Mouse (Mus musculus) thymus, postnatal 4 days (tissue): ENCODE results near the gene Ppfia3.
"Not testable (repeated sequence)": the region's sequence is repeated elsewhere in the genome, so short reads cannot be mapped to it uniquely, and the experiment has no call there.

Experiments
- DNase-seq: peaks from one replicate; pipeline ENCODE4 v3.0.0; 2021

The Ppfia3 gene

DNA sequence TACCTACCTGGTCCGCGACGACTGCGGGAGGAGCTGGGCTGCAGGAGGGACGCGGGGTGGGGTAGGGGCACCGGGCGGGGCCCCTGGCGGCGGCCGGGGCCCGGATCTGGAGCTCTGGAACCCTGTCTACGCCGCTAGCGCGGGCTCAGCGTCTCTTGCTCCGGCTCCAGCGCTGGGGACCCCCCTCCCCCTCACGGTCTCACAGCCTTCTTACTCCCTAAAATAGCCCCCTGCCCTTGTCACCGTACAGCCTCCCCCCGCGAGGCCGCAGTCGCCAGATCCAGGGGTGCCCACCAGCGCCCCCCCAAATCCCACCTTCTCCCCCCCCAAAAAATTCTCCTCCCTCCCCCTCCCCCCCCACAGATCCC is at the start of gene Ppfia3:
Gene Ppfia3 (minus strand): TSS at position 368 of the 368 bp plus-strand sequence.
- DNase-seq, result no peak

GRCm38 (mm10) chr7:45415636-45416035 is 48.8 kb upstream of the Ppfia3 start:
- DNase-seq, result peak; percentile 42

DNA sequence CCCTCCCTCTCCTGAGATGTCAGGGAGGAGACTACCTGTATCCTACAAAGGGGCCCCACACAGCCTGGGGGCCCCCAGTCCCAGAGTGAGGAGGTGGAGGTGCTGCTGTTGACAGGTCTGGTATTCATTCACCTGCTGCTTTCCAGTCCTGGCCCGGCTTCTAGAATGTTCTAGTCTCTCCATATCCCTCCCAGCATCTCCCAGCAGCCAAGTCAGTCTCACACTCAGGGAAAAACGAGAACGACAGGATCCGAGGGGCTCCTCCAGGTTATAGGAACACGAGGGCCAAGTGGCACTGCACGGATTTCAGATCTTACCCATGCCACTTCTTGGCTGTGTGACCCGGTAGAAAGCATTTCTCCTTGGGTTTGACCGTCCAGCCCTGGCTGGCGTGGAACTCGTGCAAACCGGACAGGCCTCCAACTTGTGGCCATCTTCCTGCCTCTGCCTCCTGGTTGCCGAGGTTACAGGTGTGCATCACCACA is 48.0 kb upstream of the Ppfia3 start:
- DNase-seq, result no peak

DNA sequence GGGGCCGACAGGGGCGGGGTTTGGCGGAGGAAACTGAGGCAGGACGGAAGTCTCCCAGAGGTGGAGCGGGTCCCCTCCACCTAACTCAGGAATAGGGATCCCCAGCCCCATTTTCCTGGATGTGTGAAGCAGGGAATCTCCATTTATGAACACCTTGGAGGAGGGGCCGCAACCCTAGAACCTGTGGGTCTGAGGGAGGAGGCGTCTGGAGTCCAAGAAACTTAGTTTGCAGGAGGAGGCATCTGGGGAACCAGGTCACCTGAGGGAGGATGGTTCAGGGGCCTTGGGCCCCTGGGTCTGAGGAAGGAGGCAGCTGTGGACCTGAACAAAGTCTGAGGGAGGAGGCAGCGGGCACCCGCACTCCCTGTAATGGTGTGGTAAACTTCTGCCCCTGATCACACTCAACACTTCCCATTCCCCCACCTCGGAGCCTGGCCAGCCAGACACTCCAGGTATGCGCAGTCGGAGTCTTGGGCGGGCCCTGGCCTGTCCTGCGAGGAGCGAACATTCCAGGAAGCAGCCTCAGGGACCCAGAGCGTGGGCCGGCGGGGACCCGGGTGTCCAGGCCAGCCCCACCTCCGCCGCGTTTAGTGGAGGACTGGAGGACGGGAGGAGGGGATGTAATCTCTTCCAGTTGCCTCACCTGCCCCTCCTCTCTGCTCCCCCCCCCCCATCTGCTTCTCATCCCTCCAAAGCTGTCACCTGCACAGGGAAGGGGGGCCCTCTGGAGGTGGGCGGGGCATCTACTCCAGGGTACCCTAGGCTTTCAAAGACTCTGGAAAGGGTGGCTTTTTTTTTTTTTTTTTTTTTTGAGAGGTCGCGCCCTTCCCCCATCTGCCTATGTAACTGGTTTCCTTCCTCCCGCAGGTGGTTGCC is 47.3 kb upstream of the Ppfia3 start:
- peak; percentile 30 for DNase-seq

- peak; percentile 41 for DNase-seq
Observed at GRCm38 (mm10) chr7:45413113-45413863, 46.5 kb upstream of the Ppfia3 start, which contains the start of gene Ntf5. Gene Ntf5, plus strand, starts transcription at chr7:45413695.

DNA sequence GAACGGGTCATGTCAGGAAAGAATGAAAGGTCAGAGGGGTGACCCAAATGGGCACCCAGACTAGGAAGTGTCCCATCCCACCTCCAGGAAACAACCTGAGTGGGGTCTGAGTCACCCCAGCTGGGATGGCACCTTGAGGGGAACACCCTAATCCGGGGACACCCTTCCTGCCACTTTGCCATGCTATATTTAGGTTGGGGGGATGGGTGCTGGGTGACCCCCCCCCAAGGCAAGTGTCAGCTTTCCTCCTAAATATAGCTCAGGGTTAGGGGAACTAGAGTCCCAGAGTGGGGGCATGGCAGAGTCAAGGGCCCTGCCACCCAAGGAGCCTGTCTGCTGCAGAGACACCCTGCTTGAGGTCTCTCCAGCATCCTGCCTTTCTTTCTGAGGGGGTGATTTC is 45.6 kb upstream of the Ppfia3 start:
- DNase-seq, result no peak

GRCm38 (mm10) chr7:45409497-45410163 is 42.8 kb upstream of the Ppfia3 start:
- no peak for DNase-seq

DNA sequence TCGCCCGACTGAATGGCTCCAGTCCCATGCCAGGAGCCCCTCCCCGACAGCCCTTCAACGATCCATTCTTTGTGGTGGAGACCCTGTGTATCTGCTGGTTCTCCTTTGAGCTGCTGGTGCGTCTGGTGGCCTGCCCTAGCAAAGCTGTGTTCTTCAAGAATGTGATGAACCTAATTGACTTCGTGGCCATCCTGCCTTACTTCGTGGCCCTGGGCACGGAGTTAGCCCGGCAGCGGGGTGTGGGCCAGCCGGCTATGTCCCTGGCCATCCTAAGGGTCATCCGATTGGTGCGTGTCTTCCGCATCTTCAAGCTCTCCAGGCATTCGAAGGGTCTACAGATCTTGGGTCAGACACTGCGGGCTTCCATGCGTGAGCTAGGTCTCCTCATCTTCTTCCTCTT is 42.1 kb upstream of the Ppfia3 start:
- DNase-seq, result no peak

DNA sequence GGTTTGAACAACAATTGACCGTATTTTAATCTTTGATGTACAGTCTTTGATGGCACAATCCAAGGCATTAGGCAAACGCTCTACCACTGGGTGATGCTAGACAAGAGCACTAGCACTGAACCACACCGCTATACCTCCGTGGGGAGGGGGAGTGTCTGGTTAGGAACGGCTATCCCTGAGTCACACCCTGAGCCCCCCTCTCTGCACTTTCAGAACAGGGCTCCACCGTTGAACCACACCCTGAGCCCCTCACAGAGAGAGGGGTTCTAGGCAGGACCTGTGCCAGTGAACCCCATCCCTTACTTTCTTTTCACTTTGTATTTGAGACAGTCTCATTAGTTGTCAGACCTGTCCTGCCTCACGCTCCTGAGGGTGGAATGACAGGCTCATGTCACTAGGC is 41.5 kb upstream of the Ppfia3 start:
- DNase-seq, result no peak

- no peak for DNase-seq
Observed at GRCm38 (mm10) chr7:45407836-45408235, 41.0 kb upstream of the Ppfia3 start.

DNA sequence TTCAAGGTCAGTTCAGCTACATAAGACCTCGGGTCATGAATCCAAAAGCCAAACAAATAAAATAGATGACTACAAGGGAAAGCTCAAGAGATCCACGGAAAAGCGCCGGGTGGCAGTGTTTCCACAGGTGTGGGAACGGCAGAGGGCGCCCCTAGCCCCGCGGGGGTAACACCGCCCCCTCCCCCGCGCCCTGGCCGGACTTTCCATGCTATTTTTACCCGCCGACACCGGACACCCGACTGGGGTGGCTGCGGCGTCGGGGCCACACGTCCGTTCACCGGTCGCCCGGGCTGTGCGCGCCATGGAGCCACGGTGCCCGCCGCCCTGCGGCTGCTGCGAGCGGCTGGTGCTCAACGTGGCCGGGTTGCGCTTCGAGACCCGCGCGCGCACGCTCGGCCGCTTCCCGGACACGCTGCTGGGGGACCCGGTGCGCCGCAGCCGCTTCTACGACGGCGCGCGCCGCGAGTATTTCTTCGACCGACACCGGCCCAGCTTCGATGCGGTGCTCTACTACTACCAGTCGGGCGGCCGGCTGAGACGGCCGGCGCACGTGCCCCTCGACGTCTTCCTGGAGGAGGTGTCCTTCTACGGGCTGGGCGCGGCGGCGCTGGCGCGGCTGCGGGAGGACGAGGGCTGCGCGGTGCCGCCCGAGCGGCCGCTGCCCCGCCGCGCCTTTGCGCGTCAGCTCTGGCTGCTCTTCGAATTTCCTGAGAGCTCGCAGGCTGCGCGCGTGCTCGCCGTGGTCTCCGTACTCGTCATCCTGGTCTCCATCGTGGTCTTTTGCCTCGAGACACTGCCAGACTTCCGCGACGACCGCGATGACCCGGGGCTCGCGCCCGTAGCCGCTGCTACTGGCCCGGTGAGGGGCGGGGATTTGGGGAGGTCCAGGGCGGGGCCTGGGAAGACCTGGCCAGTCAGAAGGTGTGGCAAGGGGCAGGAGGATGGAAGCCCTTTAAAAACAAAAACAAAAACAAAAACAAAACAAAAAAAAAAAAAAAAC is 39.6 kb upstream of the Ppfia3 start:
- DNase-seq, result peak; percentile 55

- DNase-seq, result peak; percentile 86
Observed at GRCm38 (mm10) chr7:45405091-45406075, 38.6 kb upstream of the Ppfia3 start, which contains the start of gene Kcna7. Gene Kcna7, plus strand, starts transcription at chr7:45405653.

- DNase-seq, result peak; percentile 89
Observed at GRCm38 (mm10) chr7:45403532-45404261, 36.9 kb upstream of the Ppfia3 start.

- DNase-seq, result no peak
Observed at GRCm38 (mm10) chr7:45401521-45402085, 34.8 kb upstream of the Ppfia3 start.

GRCm38 (mm10) chr7:45396787-45397186 is 30.0 kb upstream of the Ppfia3 start:
- DNase-seq, result no peak

GRCm38 (mm10) chr7:45396337-45396775 is 29.5 kb upstream of the Ppfia3 start:
- DNase-seq, result not testable (repeated sequence)

DNA sequence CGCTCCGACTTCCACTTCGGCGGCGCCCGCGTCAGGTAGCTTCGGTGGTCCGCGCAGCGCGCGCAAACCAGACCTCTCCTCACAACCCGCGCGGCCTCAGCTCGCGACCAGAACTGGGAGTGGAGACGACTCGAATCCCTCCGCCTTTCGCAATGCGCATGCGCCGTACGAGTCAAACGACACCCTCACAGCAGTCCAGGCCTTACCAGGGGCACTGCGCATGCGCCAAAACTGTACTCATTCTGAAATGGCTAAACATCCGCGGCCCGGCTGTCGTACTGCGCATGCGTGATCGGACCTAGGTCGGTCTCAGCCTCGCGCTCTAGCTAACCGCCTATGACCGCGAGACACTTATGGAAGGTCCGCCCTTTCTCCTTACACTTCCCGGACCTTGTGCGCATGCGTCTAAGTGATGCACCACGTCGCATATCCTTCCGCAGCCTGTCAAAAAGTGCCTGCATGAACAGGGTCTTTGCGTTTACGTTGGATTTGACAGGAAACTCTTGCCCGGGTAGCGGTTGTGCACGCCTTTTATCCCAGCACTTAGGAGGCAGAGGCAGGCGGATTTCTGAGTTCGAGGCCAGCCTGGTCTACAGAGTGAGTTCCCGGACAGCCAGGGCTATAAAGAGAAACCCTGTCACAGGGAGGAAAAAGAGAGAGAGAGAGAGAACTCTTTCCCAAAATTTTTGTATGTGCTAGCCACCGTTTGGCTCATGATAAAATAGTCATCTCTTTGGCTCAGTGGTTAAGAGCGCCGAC is 28.9 kb upstream of the Ppfia3 start, which contains the start of gene Snrnp70:
Gene Snrnp70 (minus strand): TSS at position 165 of the 759 bp plus-strand sequence.
- DNase-seq, result peak; percentile 100

GRCm38 (mm10) chr7:45395129-45395541 is 28.3 kb upstream of the Ppfia3 start:
- DNase-seq, result no peak
